Mouse (Mus musculus): ENCODE results near the gene Casc4. TPM values are rescaled to one million over a fixed set of nuclear protein-coding genes. Genes with fewer than 3 reads are reported as not detected.

Gene Casc4
- polyA plus RNA-seq (2015; fragmentation: Nextera tagmentation; extraction: Ambion mirVana) = 13.8 and 17.6 TPM in 2 replicates

GRCm38 (mm10) chr2:121866632-121867050 lies at the start of gene Casc4:
Gene Casc4 (plus strand): TSS chr2:121866970.

GRCm38 (mm10) chr2:121955765-121956223 lies 89.0 kb downstream of the Casc4 start, which contains the start of the genes Ctdspl2 and Mageb3:
Gene Ctdspl2 (plus strand): TSS chr2:121956001.
Gene Mageb3 (minus strand): TSS chr2:121956092.

Other genes with a start within 250 kb of the Casc4 start
- gene Frmd5, start 59.9 kb upstream of the Casc4 start, polyA plus RNA-seq (2015; fragmentation: Nextera tagmentation; extraction: Ambion mirVana) = 2.9 and 4.0 TPM in 2 replicates
- 19.7 and 26.0 TPM in 2 replicates for gene Ctdspl2, start 89.0 kb downstream of the Casc4 start, polyA plus RNA-seq (2015; fragmentation: Nextera tagmentation; extraction: Ambion mirVana)
- 0.08 TPM in 1 of 2 replicates, not detected in the other for gene Mageb3, start 89.1 kb downstream of the Casc4 start, polyA plus RNA-seq (2015; fragmentation: Nextera tagmentation; extraction: Ambion mirVana)
- 7.7 and 8.7 TPM in 2 replicates for gene Eif3j1, start 161.6 kb downstream of the Casc4 start, polyA plus RNA-seq (2015; fragmentation: Nextera tagmentation; extraction: Ambion mirVana)

Data from urinary bladder, postnatal 0 days (tissue).